Mouse (Mus musculus): Measurements from ENCODE around the gene Ceacam19.

Gene Ceacam19

DNA sequence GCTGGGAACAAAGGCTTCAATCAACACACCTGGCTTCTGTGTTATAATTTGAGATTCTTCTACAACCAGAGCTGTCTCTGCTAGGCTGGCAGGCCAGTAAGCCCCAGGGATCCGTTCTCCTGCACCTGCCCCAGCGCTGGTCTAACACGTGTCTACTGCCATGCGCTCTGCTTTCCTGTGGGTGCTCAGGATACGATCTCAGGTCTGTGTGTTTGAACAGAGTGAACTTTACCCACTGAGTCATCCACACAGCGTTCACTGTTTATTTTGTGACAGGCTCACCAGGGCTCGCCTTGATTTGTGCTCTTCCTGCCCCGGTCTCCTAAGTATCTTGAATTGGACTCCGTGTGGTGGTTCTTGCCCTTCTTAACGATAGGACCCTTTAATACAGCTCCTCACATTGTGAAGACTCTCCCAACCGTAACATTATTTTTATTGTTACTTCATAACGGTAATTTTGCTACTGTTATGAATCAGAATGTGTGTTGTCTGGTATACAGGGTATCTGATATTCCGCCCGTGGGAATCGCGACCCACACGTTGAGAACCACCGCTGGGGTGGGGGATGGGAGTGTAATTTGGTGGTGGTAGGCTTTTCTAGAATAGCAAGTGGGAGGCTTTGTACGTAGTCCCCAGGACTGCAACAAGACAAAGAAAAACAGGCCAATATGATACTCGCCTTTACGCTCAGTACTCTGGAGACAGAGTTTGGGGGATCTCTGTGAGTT lies 45.9 kb downstream of the Ceacam19 start:
- no peak for DNase-seq (ENCODE audit: extremely low spot score, low read depth, low spot score)

DNA sequence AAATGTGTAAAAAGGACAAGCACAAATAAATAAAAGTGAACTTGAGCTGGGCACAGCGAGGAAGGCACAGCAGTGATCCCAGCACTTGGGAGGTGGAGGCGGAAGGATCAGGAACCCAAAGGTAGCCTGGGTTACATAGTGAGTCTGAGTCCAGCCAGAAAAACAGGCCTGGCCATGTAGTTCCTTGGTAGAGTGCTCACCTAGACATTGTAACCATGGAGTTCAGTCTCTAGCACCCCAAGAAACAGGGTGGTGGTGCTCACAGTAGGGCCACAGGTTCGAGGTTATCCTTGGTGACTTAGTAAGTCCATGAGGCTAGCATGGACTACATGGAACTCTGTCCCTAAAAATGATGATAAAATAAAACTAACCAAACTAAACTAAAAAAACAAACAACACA lies 46.8 kb downstream of the Ceacam19 start:
- DNase-seq (ENCODE audit: extremely low spot score, low read depth, low spot score) = no peak

DNA sequence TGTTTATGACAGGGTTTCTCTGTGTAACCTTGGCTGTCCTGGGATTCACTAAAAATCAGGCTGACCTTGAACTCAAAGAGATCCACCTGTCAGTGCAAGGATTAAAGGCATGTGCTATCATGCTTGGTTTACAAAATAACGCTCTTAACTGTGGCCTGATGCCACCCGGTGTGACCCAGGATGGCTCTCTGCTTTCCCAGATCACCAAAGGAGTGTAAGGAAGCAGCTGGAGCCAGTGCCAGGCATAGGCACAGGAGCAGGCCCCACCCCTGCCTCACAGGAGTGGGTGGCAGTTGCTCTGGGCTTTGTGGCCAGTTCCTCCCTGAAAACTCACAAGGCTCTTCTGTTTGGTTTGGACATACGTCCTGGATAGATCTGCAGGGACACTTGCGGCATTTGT lies 47.4 kb downstream of the Ceacam19 start:
- DNase-seq (ENCODE audit: extremely low spot score, low read depth, low spot score) = no peak

DNA sequence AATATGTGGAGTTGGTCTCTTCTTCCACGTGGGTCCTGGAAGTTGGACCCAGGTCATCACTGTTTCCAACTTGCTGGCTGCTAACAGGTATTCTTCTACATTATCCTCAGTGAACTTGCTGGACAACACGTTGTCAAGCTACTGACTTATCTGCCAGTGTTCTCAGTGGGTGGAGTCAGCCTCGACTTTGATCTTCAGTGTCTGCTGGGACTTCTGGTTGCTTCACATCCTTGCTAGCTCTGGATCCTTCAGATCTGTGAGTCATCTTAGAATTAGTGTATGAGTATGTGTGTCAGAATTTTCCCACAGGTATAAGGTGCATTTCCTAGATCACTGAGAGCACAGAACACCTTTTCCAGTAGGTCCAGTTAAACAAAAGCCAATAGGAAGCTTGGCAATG lies 50.9 kb downstream of the Ceacam19 start:
- no peak for DNase-seq (ENCODE audit: extremely low spot score, low read depth, low spot score)

DNA sequence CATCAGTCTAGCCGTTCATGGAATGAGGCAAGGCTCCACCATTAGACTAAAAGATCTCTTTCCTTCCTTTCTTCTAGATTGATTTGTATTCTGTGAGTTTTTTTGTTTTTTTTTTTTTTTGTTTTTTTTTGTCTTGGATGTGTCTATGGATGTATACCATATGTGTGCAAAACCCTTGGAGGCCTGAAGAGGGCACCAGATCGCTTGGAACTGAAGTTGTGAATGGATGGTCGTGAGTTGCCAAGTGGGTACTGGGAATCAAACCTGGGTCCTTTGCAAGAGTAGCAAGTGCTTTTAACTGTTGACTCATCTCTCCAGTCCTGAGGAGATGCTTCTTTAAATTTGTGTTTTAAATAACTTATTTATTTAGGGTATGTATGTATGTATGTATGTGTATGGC lies 53.7 kb downstream of the Ceacam19 start:
- DNase-seq (ENCODE audit: extremely low spot score, low read depth, low spot score) = no peak

DNA sequence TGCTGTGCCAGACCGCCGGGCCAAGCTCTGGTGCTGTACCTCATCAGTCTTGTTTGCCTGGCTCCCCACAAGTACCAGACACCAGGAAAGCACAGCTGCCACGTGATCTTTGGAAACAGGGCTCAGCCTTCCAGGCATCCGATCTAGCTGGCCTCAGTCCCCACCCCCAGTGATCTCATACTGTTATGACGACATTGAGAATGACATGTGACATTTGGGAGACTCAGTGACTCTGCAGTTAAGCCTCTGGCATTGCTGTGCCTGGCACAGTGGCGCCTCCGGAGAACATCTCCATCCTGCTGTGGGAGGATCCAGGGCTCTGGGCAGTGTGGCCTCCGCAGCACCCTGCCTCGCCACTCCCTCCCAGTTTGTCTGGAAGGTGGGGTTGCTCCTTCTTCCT lies 55.9 kb downstream of the Ceacam19 start:
- no peak for DNase-seq (ENCODE audit: extremely low spot score, low read depth, low spot score)

DNA sequence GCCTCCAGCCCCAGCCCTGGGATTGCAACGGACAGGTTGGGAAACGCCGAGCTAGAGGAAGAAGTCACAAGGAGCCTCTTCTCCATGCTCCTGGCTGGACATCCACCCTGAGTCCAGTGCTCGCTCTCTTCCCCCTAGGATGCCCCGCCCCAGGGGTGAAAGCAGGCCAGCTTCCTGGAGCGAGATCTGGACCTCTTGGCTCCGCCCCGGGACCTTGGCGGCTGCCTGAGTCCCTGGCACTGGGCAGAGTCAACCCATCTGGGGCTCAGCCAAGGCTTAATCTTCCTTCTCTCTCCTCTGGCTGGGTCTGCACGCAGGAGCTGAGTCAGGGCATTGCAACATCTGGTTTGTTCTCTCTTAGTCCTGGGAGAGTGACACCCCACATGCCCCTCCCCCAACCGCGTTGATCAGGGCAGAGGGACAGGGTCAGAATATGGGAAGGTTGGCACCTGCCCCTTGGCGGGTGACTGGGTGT lies 57.0 kb downstream of the Ceacam19 start:
- DNase-seq (ENCODE audit: extremely low spot score, low read depth, low spot score) = no peak

DNA sequence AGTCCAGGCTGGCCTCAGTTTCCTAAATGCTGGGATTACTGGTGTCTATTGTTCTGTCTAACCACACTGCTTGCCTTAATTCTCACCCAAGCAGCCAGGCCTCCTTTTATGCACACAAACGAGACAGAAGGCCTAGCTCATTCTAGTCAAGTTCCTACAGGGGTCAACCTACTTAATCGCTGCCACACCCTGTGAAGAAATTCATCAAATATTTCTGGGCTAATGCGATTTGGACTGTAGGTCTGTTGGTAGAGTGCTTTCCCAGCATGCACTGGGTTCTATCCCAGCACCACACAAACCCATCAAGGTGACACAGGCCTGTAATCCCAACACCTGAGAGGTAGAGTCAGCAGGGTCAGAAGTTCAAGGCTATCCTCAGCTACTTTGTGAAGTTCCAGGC lies 58.1 kb downstream of the Ceacam19 start:
- DNase-seq (ENCODE audit: extremely low spot score, low read depth, low spot score) = no peak

DNA sequence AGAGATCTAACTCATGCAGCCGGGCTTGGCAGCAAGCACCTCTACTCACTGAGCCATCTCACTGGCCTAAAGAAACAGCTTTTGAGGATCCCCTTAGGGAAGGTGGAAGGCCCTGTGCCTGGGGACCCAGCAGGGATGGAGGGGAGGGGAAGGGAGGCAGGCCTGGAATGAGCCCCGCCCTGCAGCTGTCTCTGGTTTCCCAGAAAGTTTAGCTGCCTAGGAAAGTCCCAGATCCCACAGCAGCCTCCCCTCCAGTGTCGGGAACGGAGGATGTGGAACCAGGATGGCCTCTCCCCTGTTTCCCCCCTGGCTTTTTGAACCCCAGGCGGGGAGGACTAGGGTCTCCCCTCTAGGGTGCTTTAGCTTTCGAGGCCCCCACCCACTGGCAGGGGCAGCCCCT lies 61.0 kb downstream of the Ceacam19 start:
- no peak for DNase-seq (ENCODE audit: extremely low spot score, low read depth, low spot score)

Measured in hindlimb bud, embryonic 11.5 days (tissue).